Mouse (Mus musculus) CD4-positive, CD25-positive, alpha-beta regulatory T cell, adult 4 months (primary cell): Measurements from ENCODE around the gene B020031M17Rik. TPM values are rescaled to one million over a fixed set of nuclear protein-coding genes. Genes with fewer than 3 reads are reported as not detected.
"Not testable (repeated sequence)": the region's sequence is repeated elsewhere in the genome, so short reads cannot be mapped to it uniquely, and the experiment has no call there.

ENCODE experiments used
- ATAC-seq: one replicate; pipeline ENCODE4 v1.8.0; 2017
- polyA plus RNA-seq, 2 experiments: library from polyadenylated mRNA; unstranded; fragments of 100-300 nt; shearing (Covaris generic); gene quantifications; one replicate each; pipeline ENCODE4 v1.2.1; 2017

The B020031M17Rik gene
- polyA plus RNA-seq: not detected

DNA sequence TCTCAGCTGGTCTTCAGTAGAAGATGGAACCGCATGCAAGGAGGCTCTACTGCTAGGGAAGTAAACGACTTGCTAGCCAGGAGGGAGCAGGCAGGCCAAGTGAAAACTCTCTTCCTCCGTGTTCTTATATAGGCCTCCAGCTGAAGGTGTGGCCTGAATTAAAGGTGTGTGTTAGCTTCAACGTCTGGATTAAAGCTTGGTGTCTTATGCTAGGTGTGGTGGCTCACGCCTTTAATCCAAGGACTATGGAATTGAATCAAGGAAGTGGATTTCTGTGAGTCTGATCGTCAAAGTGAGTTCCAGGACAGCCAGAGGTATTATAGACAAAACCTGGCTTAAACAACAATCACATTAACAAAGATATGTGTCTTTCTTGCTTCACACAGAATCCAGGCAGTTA, at the start of gene B020031M17Rik:
Gene B020031M17Rik, minus strand, starts transcription at position 101 of the 400 bp plus-strand sequence.
- ATAC-seq: not testable (repeated sequence)

DNA sequence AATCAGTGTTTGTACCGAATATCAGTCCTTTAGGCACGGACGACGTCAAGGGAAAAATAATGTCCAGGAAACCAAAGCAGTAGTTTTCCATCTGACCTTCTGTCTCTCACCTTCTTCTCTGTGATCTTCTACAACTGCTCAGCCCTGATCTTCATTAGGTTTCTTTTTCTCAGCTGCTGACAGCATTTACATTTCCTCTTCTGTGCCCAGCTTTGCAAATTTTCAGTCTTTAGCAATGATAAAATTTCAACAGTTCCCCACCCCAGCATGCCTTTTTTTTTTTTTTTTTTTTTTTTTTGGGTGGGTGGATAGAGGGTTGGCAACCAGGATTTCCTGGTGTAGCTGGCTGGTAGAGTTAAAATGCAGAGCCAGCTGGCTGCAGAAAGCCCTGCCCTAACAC, 48.6 kb upstream of the B020031M17Rik start:
- not testable (repeated sequence) for ATAC-seq

DNA sequence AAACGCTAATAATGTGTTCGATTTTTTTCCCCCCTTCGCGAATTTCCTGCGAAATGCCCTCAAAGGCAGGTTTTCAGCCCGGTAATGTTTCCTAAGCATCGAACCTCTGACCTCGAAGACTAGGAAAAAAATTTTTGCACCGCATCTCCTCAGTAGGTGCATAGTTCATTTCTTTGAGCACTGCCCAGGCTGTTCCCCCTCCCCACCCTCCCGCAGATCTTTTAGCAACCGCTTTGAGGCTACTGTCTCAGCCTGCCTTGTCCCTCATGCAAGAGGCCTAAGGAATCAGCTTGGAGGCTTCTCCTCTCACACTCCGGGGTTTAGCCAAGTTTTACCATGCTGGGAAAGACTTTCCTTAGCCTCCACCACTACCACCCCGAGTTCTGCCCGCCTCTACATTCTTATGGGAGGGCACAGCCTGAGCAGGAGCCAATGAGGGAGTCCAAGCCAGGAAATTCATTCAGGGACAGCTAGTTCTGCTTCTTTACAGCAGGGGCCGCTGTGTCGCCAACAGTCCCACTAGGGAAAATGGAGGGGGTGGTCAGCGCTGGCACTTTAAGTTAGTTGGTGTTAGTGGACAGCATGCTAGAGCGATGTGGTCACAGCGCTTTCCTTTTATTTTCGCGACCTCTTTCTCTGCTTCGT, 48.0 kb upstream of the B020031M17Rik start:
- peak; percentile 79 for ATAC-seq

DNA sequence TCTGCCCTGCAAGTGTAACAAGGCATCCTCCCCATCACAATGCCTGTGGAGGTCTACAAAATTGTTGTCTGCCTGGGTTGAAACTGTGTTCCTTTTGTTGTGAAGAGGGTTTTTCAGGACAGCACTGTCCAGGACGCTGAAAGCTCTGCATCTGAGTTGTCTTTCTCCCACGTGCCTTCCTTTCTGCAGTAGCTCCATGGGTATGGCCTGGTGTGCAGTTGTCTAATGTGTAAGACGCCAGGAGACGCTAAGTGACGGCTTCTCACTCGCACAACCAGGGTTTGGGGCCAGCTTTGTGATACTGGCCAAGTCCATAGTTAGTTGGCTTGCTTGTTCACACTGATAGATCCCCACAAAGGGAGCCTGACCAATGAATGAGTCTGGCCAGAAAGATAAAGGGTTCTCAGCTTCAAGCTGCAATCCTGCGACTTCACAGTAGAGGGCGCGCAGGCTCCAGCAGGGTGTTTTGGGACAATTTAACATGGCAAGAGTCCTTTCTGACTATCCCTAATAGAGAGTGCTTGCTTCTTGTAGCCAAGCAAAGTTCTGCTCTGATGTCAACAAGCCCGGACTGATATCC, 41.4 kb upstream of the B020031M17Rik start:
- ATAC-seq: peak; percentile 74

DNA sequence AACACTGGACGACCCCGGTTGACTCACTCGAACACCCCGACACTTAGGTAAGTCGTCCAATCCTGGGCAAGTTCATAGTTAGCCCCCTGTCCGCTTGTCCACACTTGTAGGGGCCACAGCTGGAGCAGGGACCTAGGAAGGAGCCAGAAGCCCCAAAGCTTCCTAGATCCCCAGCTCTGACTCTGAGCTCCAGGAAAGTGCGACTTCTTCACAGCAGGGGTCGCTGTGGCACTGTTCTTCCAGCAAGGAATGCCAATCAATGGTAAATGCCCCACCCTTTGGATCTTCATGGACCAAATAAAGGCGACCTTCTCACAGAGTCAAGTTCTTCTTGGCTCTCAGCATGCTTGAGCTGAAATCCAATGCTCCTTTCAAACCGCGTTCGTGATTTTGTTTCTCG, 40.7 kb upstream of the B020031M17Rik start:
- ATAC-seq: peak; percentile 42

DNA sequence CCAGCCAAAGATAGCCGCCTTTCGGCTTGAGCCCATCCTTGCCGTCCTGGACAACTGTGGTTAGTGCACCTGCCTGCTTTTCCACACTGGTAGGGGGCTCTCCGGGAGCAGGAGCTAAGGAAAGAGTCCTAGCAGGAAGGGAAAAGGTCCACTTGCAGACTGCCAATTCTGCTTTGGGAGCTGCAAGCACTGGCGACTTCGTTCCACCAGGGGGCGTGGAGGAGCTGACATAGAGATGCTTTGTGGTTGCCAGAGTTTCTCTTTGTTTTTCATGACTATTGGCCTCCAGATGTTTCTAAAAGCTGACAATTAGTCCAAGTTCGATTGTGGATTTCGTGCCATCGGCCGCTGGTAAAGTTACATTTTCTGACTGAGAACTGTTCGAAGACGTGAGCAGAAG, 18.6 kb upstream of the B020031M17Rik start:
- ATAC-seq: peak; percentile 67

DNA sequence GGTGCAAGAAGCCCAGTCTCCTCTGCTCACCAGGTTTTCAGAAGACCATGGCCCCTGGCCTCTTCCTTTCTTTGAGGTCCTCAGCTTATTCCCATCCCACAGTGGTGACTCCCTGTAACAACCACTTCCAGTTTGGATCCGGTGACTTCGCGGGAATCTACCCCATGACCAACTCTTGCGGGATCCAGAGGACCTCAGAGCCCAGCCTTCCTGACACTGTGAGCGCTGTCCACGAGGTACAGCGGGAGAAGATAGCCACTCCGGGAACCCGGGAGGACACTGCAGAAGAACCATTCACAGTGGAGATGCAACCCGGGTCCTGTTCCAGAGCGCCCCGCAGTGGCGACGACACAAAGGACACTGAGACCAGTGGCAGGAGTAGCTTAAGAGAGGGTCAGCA, 17.6 kb upstream of the B020031M17Rik start:
- not testable (repeated sequence) for ATAC-seq

DNA sequence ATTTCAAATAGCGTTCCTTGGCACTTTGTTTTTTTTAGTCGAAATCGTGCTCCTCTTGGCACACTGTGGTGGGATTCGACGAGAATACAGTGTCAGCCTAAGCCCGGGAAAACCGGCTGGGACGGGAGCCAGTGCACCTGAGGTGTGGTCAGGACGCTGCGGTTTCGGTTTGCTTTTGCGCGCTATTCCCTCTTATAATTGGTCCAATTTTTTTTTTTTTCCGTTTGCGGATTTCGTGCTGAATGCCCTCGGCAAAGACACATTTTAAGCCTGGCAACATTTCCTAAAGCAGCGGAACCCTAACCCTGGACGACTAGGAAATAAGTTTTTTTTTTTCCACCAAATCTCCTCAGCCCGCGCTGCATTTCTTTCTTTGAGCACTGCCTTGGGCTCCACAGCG, 15.4 kb upstream of the B020031M17Rik start:
- ATAC-seq: not testable (repeated sequence)

DNA sequence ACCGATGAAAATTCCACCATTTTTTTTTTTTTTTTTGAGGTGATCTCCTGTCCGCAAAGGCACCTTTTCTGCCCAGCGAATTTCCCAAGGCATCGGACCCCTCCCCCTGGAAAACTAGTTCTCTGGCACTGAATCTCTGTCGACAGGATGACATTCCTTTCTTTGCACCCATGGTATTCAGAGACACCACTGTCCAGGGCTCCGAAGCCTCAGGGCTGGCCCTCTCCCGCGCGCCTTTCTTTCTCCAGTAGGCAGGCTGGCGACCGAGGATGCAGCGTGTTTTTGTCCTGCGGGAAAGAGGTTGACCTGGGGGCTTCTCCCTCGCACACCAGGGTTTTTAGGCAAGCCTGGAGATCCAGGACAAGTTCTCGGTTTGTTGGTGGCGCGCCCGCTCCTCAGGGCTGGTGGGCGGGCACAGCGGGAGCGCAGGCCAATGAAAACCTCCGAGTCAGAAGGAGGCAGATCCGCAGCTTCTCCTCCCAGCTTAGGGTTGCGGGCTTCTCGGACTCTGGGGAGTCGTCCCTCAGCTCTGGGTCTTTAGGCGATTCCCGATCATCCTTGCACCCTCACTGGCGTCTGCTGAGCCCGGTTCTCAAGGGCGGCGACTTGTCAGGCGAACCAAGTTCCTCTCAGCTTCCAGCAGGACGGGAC, 14.8 kb upstream of the B020031M17Rik start:
- peak; percentile 50 for ATAC-seq

DNA sequence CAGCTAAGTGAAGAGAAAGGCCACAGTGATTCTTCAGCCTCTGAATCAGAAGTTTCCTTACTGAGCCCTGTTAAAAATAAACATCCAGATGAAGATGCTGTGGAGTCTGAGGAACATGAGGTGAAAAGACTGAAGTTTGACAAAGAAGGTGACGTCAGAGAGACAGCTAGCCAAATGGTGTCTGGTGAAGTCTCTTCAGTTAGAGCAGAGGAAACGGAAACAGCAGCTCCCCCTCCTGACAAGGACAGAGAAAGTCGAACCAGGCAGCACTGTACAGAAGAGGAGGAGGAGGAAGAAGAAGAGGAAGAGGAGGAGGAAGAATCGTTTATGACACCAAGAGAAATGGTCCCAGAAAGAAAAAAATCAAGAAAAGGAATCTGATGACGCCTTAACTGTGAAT, 12.2 kb upstream of the B020031M17Rik start:
- peak; percentile 70 for ATAC-seq

DNA sequence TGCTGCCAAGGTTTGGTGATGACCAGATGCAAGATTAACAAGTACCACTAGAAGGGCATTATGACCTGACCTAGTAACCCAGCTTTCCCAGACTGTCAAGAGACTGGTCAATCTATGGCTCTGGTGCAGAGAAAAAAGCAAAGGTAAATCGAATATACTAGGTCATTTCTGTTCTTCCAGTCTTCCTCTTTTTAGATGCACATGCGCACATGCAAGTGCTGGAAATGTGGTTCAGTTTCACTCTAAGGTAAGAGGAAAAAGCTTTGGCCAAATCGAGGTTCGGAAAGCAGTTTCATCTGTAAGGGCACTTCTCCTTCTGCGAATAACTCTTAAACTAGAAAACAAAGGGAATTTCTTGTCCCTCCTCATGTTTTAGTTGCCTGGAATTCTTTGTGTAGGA, 5.0 kb upstream of the B020031M17Rik start:
- not testable (repeated sequence) for ATAC-seq

DNA sequence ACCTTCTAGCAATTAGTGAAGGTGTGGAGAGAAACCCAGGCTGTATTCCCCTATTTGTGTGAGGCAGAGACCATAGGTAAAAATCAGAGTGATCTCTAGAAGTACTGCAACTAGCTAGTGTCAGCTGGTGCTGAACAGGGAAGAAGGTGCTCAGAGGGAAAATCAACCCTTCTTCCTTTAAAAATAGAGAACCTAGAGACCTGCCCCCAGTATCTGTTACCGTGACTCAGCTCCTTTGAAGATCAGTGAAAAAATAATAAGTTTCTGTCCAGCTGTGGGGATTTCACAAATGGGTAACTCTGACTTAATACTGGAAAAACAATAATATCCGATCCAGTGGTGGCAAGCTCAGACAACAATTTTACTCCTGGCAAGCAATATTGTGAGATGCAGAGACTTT, 4.5 kb upstream of the B020031M17Rik start:
- not testable (repeated sequence) for ATAC-seq

DNA sequence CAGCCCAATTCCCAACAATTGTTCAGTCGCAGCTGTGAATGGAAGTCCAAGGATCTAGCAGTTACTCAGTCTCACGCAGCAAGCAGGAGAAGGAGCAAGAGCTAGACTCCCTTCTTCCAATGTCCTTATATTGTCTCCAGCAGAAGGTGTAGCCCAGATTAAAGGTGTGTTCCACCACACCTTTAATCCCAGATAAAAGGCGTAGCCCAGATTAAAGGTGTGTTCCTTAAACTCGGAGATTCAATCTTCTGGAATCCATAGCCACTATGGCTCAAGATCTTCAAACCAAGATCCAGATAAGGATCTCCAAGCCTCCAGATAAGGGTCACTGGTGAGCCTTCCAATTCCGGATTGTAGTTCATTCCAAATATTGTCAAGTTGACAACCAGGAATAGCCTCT, 21.4 kb downstream of the B020031M17Rik start, which contains the start of gene Gm21761:
Gene Gm21761, minus strand, starts transcription at position 101 of the 400 bp plus-strand sequence.
- ATAC-seq: not testable (repeated sequence)

DNA sequence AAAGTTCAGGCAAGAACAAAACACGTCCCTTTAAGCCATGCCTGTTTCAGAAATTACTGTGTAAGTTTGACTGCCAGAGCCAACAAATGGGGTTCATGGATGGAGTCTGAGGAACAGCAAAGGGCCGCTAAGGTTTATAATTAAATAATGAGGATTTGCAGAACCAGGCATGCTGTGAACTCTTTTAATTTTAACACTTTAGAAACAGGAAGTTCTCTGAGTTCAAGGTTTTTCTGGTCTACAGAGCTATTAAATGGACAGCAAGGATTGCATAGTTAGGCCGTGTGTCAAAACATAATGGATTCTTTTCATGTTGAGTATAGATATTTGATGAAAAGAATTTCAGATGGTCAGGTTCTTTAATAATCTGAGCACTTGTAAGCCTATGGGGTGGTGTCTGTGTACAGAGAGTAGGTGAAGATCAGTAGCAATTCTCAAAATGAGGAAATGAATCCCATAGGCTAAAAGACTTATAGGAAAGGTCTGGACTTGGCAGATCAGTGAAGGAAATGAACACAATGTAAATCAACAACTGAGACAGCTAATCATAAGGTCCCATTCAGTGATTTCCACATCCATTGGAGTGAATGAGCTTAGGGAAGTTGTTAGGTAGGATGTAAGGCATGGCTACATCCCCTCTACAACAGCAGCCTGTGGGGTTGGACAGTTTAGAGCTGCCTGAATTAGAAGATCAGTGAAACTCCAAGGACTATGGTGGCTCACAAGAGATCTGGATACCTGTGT, 25.8 kb downstream of the B020031M17Rik start:
- not testable (repeated sequence) for ATAC-seq

DNA sequence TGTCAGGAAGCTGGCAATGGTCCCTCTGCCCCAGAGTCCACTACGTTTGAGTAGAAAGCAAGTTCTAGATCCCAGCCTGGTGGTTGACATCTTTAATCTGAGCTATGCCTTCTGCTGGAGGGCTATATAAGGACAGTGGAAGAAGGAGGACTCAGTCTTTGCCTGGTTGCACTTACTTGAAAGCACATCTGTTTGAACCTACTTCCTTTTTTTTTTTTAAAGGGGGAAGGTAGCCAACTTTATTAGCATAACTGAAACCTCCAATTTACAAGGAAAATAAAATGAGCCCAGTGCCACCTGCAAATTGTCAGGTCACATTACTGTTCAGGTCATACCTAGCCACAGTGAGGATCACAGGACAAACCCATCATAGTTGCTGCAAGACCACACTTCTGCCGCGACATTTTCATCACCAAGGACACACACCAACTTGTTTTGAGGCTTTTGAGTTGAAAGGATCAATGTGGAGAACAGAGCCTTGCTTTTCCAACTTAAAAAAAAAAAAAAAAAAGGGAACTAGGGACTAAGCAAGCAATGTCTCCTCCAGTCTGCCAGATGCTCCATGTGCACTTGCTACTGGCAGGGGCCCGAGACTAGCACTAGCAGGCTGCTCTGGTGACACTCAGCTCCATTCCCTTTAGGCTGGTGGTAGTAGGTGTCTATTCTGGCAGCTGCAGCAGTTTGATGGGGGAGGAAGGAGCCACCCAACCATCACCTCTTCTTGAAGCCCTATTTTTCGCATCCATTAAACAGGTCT, 33.5 kb downstream of the B020031M17Rik start:
- not testable (repeated sequence) for ATAC-seq

DNA sequence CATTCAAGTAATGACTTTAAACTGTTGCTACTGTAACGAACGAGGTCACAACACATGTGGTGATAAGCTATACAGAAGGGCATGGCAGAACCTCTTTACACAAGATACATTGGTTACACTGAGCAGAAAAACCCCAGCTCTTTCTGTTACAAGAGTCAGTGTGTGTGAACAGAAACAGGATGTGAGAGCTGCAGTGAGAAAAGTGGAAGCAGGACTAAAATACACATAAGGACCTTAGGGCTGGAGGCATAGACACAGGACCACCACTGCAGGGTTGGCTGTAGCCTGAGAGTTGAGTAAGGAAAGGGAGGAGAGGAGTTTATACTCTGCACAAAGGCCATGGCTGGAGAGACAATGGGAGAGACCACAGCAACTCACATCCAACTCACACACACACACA, 34.2 kb downstream of the B020031M17Rik start:
- not testable (repeated sequence) for ATAC-seq

Other genes with a start within 250 kb of the B020031M17Rik start
- 1 to 10 TPM in 1 of 2 experiments, under 1 TPM in 1; 0.75 to 1.1 TPM for gene Nim1k, start 194.9 kb downstream of the B020031M17Rik start, polyA plus RNA-seq
- 10 to 100 TPM; 26.1 to 29.2 TPM for gene Zfp131, start 159.9 kb downstream of the B020031M17Rik start, polyA plus RNA-seq
- not detected for gene AF067063, start 120.6 kb downstream of the B020031M17Rik start, polyA plus RNA-seq
- gene D13Ertd608e, start 114.8 kb downstream of the B020031M17Rik start, polyA plus RNA-seq: not detected
- gene Tcstv1, start 56.0 kb downstream of the B020031M17Rik start, polyA plus RNA-seq: not detected
- gene Gm21761, start 21.5 kb downstream of the B020031M17Rik start, polyA plus RNA-seq: not detected
- not detected for gene Gm36079, start 76.2 kb upstream of the B020031M17Rik start, polyA plus RNA-seq
- under 1 TPM; 0.24 TPM for gene Gm21188, start 101.4 kb upstream of the B020031M17Rik start, polyA plus RNA-seq
- not detected for gene Gm20767, start 189.4 kb upstream of the B020031M17Rik start, polyA plus RNA-seq
- gene Gm21818, start 221.6 kb upstream of the B020031M17Rik start, polyA plus RNA-seq: not detected